Mouse (Mus musculus) heart, postnatal 0 days (tissue): ENCODE measurements around the gene Siae. TPM values are rescaled to one million over a fixed set of nuclear protein-coding genes. Genes with fewer than 3 reads are reported as not detected.
A peak's percentile ranks its signal among the peaks of the same experiment; 100 is the strongest.

ENCODE experiments used
- ATAC-seq: fragments of 200-750 bp; cut with Nextera tagmentation; 2 replicates; pipeline ENCODE4 v1.8.0; 2017; ENCODE audit warnings: low read depth, moderate number of reproducible peaks, moderate library complexity; ENCODE audit not compliant: insufficient read depth
- DNase-seq: peaks from one replicate; pipeline ENCODE4 v3.0.0-alpha.2; 2016; ENCODE audit warnings: low spot score
- H3K27ac ChIP-seq: fragments of 300-500 bp; sonication (generic); 2 replicates; pipeline ENCODE4 v1.5.1; 2014; ENCODE audit warnings: low read depth, mild to moderate bottlenecking
- H3K27me3 ChIP-seq: fragments of 300-500 bp; sonication (generic); 2 replicates; pipeline ENCODE4 v1.6.1; 2014; ENCODE audit warnings: low read length, mixed read lengths; ENCODE audit not compliant: control insufficient read depth, insufficient read depth
- H3K36me3 ChIP-seq: fragments of 300-500 bp; sonication (generic); replicated peaks from 2 replicates; pipeline ENCODE4 v1.6.1; 2014; ENCODE audit warnings: low read length, mixed read lengths; ENCODE audit not compliant: control insufficient read depth, insufficient read depth
- H3K4me1 ChIP-seq: fragments of 300-500 bp; sonication (generic); 2 replicates; pipeline ENCODE4 v1.6.1; 2014; ENCODE audit warnings: antibody characterized with exemption; ENCODE audit not compliant: control insufficient read depth, insufficient read depth
- H3K4me2 ChIP-seq: fragments of 300-500 bp; sonication (generic); 2 replicates; pipeline ENCODE4 v1.6.1; 2014; ENCODE audit warnings: low read depth, mild to moderate bottlenecking, low read length, moderate library complexity
- H3K4me3 ChIP-seq: fragments of 300-500 bp; sonication (generic); 2 replicates; pipeline ENCODE4 v1.5.1; 2014; ENCODE audit warnings: low read depth, low read length
- H3K9ac ChIP-seq: fragments of 300-500 bp; sonication (generic); replicated peaks from 2 replicates; pipeline ENCODE4 v1.6.1; 2014; ENCODE audit warnings: low read depth, low read length, mixed read lengths
- H3K9me3 ChIP-seq: fragments of 300-500 bp; sonication (generic); replicated peaks from 2 replicates; pipeline ENCODE4 v1.6.1; 2016; ENCODE audit warnings: low read length; ENCODE audit not compliant: control insufficient read depth
- CTCF ChIP-seq: IDR thresholded peaks from 2 replicates; pipeline ENCODE4 v1.5.1; 2016; ENCODE audit warnings: antibody characterized with exemption, control low read depth, low read depth
- EP300 ChIP-seq: IDR thresholded peaks from 2 replicates; pipeline ENCODE4 v1.6.1; 2016; ENCODE audit warnings: antibody characterized with exemption, low read depth
- WGBS: fragments of 180-500 bp; shearing (Covaris S2); extraction: QIAGEN DNeasy Blood & Tissue Kit; methylation state at CpG from one replicate; pipeline ENCODE4 v1.1.7; 2014; 5-methylcytosine and 5-hydroxymethylcytosine counted together
- polyA plus RNA-seq: library from polyadenylated mRNA; unstranded; fragments of >200 nt; fragmentation: Nextera tagmentation; extraction: Ambion mirVana; gene quantifications from 2 replicates; pipeline ENCODE4 v1.2.1, GENCODE M21; 2015
- total RNA-seq: library from RNA; depleted of rRNA; stranded (reverse); fragments of >200 nt; gene quantifications from 2 replicates; pipeline ENCODE4 v1.2.3, GENCODE M21; 2014; ENCODE audit warnings: low replicate concordance

Siae gene
- total and polyA plus RNA-seq, 2 experiments from 2014 or later: 5.4 to 6.4 TPM

- peak overlapping the region; percentile 79 for H3K4me2 ChIP-seq
- H3K9ac ChIP-seq: peak overlapping the region; percentile 50
- H3K4me3 ChIP-seq: peak overlapping the region; percentile 62
- H3K9me3 ChIP-seq: no peaks in the 10 kb centered on the region
- ATAC-seq (no peak; the same call in 1 of the 2 replicates), DNase-seq (no peak)
- no peaks in the 10 kb centered on the region for H3K27me3 ChIP-seq
- peak overlapping the region; percentile 56 for H3K27ac ChIP-seq
- TF ChIP-seq CTCF (no peak), EP300 (no peak)
- H3K4me1 ChIP-seq: 0 out of 2 replicates have a peak, but pooled peaks cover 7% of the 10 kb centered on the region
- no peaks in the 10 kb centered on the region for H3K36me3 ChIP-seq
- WGBS: 21% methylated on average over 6 of the region's 6 CpGs
Observed at GRCm38 (mm10) chr9:37613911-37614280, 58.4 kb downstream of the Siae start.

- ATAC-seq: no peak
- H3K4me3 ChIP-seq: no peak overlapping the region
- no peaks in the 10 kb centered on the region for H3K9me3 ChIP-seq
- no peak for TF ChIP-seq CTCF
- H3K9ac ChIP-seq: no peak overlapping the region
- H3K4me1 ChIP-seq: 0 out of 2 replicates have a peak, but pooled peaks cover 7% of the 10 kb centered on the region
- peak overlapping the region; percentile 79; the same call in 1 of the 2 replicates for H3K4me2 ChIP-seq
- no peaks in the 10 kb centered on the region for H3K27me3 ChIP-seq
- DNase-seq: no peak
- no peak overlapping the region for H3K27ac ChIP-seq
- no peaks in the 10 kb centered on the region for H3K36me3 ChIP-seq
Observed at GRCm38 (mm10) chr9:37614316-37614715, 58.8 kb downstream of the Siae start.

GRCm38 (mm10) chr9:37615220-37615619 is 59.7 kb downstream of the Siae start:
- H3K9me3 ChIP-seq: no peaks in the 10 kb centered on the region
- no peaks in the 10 kb centered on the region for H3K36me3 ChIP-seq
- TF ChIP-seq CTCF (no peak), EP300 (no peak)
- no peaks in the 10 kb centered on the region for H3K27me3 ChIP-seq
- ATAC-seq: no peak
- WGBS: 63% methylated on average over 5 of the region's 5 CpGs
- no peak overlapping the region for H3K27ac ChIP-seq
- 0 out of 2 replicates have a peak, but pooled peaks cover 7% of the 10 kb centered on the region for H3K4me1 ChIP-seq
- no peak overlapping the region for H3K4me3 ChIP-seq
- DNase-seq: no peak
- no peak overlapping the region for H3K4me2 ChIP-seq
- H3K9ac ChIP-seq: no peak overlapping the region

- no peaks in the 10 kb centered on the region for H3K27me3 ChIP-seq
- DNase-seq (no peak), ATAC-seq (no peak)
- no peak overlapping the region for H3K4me3 ChIP-seq
- H3K4me1 ChIP-seq: 0 out of 2 replicates have a peak, but pooled peaks cover 7% of the 10 kb centered on the region
- no peak overlapping the region for H3K4me2 ChIP-seq
- peak; percentile 78 for TF ChIP-seq CTCF
- TF ChIP-seq EP300: no peak
- no peak overlapping the region for H3K27ac ChIP-seq
- no peaks in the 10 kb centered on the region for H3K36me3 ChIP-seq
- H3K9me3 ChIP-seq: no peaks in the 10 kb centered on the region
- no peak overlapping the region for H3K9ac ChIP-seq
- WGBS: 44% methylated on average over 2 of the region's 2 CpGs
Observed at GRCm38 (mm10) chr9:37616770-37617169, 61.3 kb downstream of the Siae start.

- WGBS: 84% methylated on average over 6 of the region's 6 CpGs
- Histone ChIP-seq H3K4me3 (no peak overlapping the region), H3K4me1 (0 out of 2 replicates have a peak, but pooled peaks cover 4% of the 10 kb centered on the region), H3K4me2 (no peak overlapping the region), H3K27me3 (no peaks in the 10 kb centered on the region), H3K9me3 (no peaks in the 10 kb centered on the region), H3K36me3 (no peaks in the 10 kb centered on the region), H3K27ac (no peak overlapping the region), H3K9ac (no peak overlapping the region)
- ATAC-seq: no peak
- TF ChIP-seq CTCF (no peak), EP300 (no peak)
- DNase-seq: no peak
Observed at GRCm38 (mm10) chr9:37621290-37621689, 65.8 kb downstream of the Siae start.

- no peak overlapping the region for H3K9ac ChIP-seq
- H3K4me1 ChIP-seq: peaks cover 5% of the 10 kb centered on the region; the same call in 1 of the 2 replicates
- no peaks in the 10 kb centered on the region for H3K9me3 ChIP-seq
- H3K27ac ChIP-seq: no peak overlapping the region
- no peaks in the 10 kb centered on the region for H3K36me3 ChIP-seq
- WGBS: 89% methylated on average over 3 of the region's 3 CpGs
- no peaks in the 10 kb centered on the region for H3K27me3 ChIP-seq
- no peak overlapping the region for H3K4me2 ChIP-seq
- no peak overlapping the region for H3K4me3 ChIP-seq
- TF ChIP-seq CTCF: no peak
- no peak for TF ChIP-seq EP300
- ATAC-seq (no peak), DNase-seq (no peak)
Observed at GRCm38 (mm10) chr9:37623981-37624380, 68.5 kb downstream of the Siae start.
